Mouse (Mus musculus) cerebellum, adult 18-20 months (tissue): ENCODE data around the gene Ube3c.
A peak's percentile ranks its signal among the peaks of the same experiment; 100 is the strongest.

Experiments used
- DNase-seq, 2 experiments: peaks; one replicate each; pipeline ENCODE4 v3.0.0; 2021

Gene Ube3c

GRCm38 (mm10) chr5:29674305-29674704 is 105.3 kb downstream of the Ube3c start:
- no peak for DNase-seq

GRCm38 (mm10) chr5:29676445-29676844 is 107.4 kb downstream of the Ube3c start:
- no peak for DNase-seq

GRCm38 (mm10) chr5:29685085-29685484 is 116.0 kb downstream of the Ube3c start:
- DNase-seq: no peak

DNA sequence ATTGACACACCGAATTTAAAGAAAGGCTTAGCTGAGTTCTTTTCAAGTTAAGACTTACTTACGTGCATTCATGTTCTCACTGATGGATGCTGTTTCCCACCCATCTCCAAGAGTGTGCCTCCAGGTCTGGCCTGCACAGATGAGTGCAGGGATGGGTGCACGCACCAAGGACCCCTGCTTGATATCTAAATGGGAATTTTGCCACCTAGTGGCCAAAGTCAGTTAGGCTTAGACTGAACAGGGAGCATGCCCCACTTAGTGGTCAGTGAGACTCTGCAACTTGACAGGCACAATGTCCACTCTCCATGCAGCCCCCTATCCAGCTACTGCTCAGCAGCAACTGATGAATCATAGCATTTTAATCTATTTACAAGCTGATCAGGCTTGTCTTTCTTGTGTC is 118.6 kb downstream of the Ube3c start:
- DNase-seq: peak; percentile 10 to 16

- no peak for DNase-seq
Observed at GRCm38 (mm10) chr5:29688352-29688751, 119.3 kb downstream of the Ube3c start.

DNA sequence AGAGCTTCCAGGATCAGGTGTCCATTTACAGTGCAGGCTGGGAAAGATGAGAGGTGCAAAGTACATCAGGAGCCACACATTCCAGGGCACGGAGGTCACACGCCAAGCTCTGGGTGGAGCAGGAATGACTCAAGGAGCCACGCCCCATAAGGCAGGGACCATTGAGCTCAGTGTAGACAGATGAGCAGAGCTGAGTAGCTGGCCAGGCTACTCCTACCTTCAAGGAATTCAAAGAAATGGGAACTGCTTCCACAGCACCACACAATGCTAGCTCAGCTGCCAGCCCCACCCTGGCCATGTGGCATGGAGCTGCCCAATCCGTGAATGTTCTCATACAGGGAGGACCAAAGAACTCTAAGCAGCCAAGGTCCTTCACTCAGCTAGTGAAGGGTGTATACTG is 129.5 kb downstream of the Ube3c start:
- no peak for DNase-seq

DNA sequence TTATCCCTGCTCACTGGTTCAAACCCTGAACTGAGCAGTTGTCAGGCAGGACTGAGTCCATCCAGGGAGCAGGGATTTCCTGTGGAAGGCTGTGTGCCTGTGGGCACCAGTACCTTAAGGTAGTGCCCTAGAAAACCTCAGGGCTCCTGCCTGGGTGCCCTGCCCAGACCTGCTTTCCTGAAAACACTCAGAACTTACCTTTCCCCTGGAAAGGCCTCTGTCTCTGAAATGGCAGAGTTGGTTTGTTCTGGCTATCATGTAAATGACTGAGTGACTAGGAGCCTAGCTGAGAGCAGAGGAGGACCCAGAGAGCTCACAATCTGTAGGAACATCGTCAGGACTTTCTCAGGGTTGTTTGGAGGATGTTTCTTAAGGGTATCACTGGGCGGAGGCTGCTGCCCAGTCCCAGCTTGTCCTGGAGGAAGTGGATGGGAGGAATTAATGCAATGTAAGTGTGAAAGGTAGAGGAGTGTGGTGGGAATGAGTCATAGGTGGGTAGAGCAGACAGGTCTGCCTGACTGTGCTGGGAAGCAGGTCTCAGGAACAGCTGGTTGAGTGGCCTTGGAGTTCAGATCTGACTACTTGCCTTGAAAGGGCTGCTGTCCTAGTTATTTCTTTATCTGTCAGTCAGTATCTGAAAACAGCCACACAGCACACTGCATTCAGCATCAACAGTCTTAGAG is 130.6 kb downstream of the Ube3c start:
- no peak for DNase-seq

DNA sequence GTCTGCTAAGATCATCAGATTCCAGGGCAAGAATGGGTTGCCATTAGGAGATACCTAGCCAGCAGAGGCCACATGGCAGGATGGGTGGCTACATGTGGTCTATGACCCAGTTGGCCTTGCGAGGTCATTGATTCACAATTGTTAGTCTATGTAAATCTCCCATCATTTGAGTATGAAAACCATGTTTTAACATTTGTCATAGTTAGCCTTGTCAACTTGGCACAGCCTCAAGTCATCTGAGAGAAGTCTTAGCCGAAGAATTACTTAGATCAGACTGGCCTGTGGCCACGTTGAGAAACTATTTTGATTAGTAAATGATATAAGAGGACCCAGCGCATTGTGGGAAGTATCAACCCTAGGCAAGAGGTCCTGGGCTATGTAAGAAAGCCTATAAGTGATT is 138.2 kb downstream of the Ube3c start:
- no peak for DNase-seq

DNA sequence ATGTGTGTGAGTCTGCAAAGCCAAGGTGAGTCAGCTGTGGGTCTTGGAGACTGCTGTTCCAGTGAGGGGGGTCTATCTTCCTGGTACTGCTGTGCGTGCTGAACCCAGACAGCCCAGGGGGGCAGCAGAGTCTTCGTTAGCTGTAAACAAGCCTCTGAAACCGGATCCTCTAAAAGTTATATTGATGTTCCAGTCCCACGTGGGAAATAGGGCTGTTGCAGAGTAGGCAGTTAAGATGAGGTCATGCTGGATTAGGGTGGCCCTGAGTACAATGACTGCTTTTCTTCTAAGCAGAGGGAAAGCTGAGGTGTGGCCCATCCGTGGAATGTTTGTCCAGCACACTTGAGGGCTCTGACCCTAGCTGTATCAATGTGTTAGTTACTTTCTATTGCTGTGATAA is 139.2 kb downstream of the Ube3c start:
- no peak for DNase-seq

- DNase-seq: no peak
Observed at GRCm38 (mm10) chr5:29711631-29712030, 142.6 kb downstream of the Ube3c start.

GRCm38 (mm10) chr5:29712906-29713305 is 143.9 kb downstream of the Ube3c start:
- DNase-seq: no peak

GRCm38 (mm10) chr5:29721159-29721558 is 152.1 kb downstream of the Ube3c start:
- no peak for DNase-seq

DNA sequence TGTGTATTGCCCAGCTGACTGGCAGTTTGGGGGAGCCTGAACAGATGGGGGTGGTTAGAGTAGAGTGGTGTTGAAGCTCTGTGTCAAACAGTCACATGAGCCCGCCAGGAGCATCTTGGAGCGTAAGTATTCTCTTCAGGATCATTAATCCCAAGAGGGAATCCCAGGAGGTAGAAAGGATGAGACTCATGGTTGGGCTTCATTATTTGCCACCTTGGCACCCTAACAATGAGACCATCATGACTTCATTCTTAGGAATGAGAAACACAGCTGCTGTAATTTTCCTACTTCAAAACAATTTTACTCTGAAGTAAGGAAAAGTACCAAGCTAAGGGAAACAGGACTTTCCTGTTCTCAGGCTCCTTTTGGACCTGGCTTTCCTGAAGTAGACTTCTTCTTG is 156.3 kb downstream of the Ube3c start:
- no peak for DNase-seq
